Mouse (Mus musculus) cerebellum, adult 11 months (tissue): ENCODE data around the gene N6amt1.

ENCODE experiments used
- DNase-seq: peaks from one replicate; pipeline ENCODE4 v3.0.0; 2022

Gene N6amt1

GRCm38 (mm10) chr16:87387444-87387977 lies 33.5 kb downstream of the N6amt1 start:
- DNase-seq, result no peak

- peak; percentile 47 for DNase-seq
These were observed 40.0 kb downstream of the N6amt1 start for GRCm38 (mm10) chr16:87393813-87394548.

GRCm38 (mm10) chr16:87405001-87405400 lies 51.0 kb downstream of the N6amt1 start:
- DNase-seq, result no peak
